Mouse (Mus musculus): ENCODE data around the gene Cpd. TPM values are rescaled to one million over a fixed set of nuclear protein-coding genes. Genes with fewer than 3 reads are reported as not detected.

Gene Cpd
- polyA plus RNA-seq (2015; fragmentation: Nextera tagmentation; extraction: Ambion mirVana) = 8.9 and 10.6 TPM in 2 replicates

- H3K9ac ChIP-seq = peak within 1 kb of the TSS; percentile 92
- peak within 1 kb of the TSS; percentile 91 for H3K27ac ChIP-seq
- H3K4me3 ChIP-seq = peak within 1 kb of the TSS; percentile 92
- peaks cover 26% of the 10 kb centered on the region for H3K4me1 ChIP-seq (replicated peaks)
- H3K4me2 ChIP-seq = peak within 1 kb of the TSS; percentile 92
- H3K36me3 ChIP-seq = no peaks in the 10 kb centered on the region
- H3K9me3 ChIP-seq (replicated peaks) = no peaks in the 10 kb centered on the region
- WGBS = 0% methylated on average over 29 of the region's 29 CpGs
- ATAC-seq (replicated peaks; ENCODE audit: insufficient number of reproducible peaks, insufficient read depth, low FRiP score, low read depth) = peak; percentile 99
- no peaks in the 10 kb centered on the region for H3K27me3 ChIP-seq
Observed at GRCm38 (mm10) chr11:76846878-76847222, at the start of gene Cpd. Gene Cpd (minus strand): TSS chr11:76847018.

GRCm38 (mm10) chr11:76896360-76896759 is 49.5 kb upstream of the Cpd start:
- no peak overlapping the region for H3K27ac ChIP-seq
- no peak overlapping the region for H3K4me2 ChIP-seq
- no peaks in the 10 kb centered on the region for H3K9me3 ChIP-seq (replicated peaks)
- 28% methylated on average over 6 of the region's 6 CpGs for WGBS
- no peak overlapping the region for H3K4me3 ChIP-seq
- H3K36me3 ChIP-seq = no peaks in the 10 kb centered on the region
- H3K4me1 ChIP-seq (replicated peaks) = peaks cover 27% of the 10 kb centered on the region
- no peak overlapping the region for H3K9ac ChIP-seq
- no peaks in the 10 kb centered on the region for H3K27me3 ChIP-seq
- ATAC-seq (replicated peaks; ENCODE audit: insufficient number of reproducible peaks, insufficient read depth, low FRiP score, low read depth) = no peak

GRCm38 (mm10) chr11:76894240-76894639 is 47.4 kb upstream of the Cpd start:
- 23% methylated on average over 5 of the region's 5 CpGs for WGBS
- Histone ChIP-seq H3K9me3 (replicated peaks) (no peaks in the 10 kb centered on the region), H3K27ac (peak overlapping the region; percentile 46), H3K4me2 (peak overlapping the region; percentile 2; the same call in 1 of the 2 replicates), H3K9ac (no peak overlapping the region), H3K4me1 (replicated peaks) (peaks cover 34% of the 10 kb centered on the region), H3K27me3 (no peaks in the 10 kb centered on the region), H3K36me3 (no peaks in the 10 kb centered on the region), H3K4me3 (no peak overlapping the region)
- peak; percentile 48 for ATAC-seq (replicated peaks; ENCODE audit: insufficient number of reproducible peaks, insufficient read depth, low FRiP score, low read depth)

GRCm38 (mm10) chr11:76893570-76893969 is 46.8 kb upstream of the Cpd start:
- Histone ChIP-seq H3K9me3 (replicated peaks) (no peaks in the 10 kb centered on the region), H3K4me1 (replicated peaks) (peaks cover 35% of the 10 kb centered on the region), H3K4me2 (peak overlapping the region; percentile 2; the same call in 1 of the 2 replicates), H3K27ac (peak overlapping the region; percentile 46), H3K4me3 (no peak overlapping the region), H3K27me3 (no peaks in the 10 kb centered on the region), H3K36me3 (no peaks in the 10 kb centered on the region), H3K9ac (0 out of 2 replicates have a peak overlapping the region, but pooled peaks have one; percentile 9)
- WGBS = 20% methylated on average over 4 of the region's 4 CpGs
- peak; percentile 82 for ATAC-seq (replicated peaks; ENCODE audit: insufficient number of reproducible peaks, insufficient read depth, low FRiP score, low read depth)

GRCm38 (mm10) chr11:76892972-76893371 is 46.2 kb upstream of the Cpd start:
- Histone ChIP-seq H3K4me3 (no peak overlapping the region), H3K4me1 (replicated peaks) (peaks cover 35% of the 10 kb centered on the region), H3K36me3 (no peaks in the 10 kb centered on the region), H3K4me2 (no peak overlapping the region), H3K9me3 (replicated peaks) (no peaks in the 10 kb centered on the region), H3K27me3 (no peaks in the 10 kb centered on the region), H3K9ac (no peak overlapping the region), H3K27ac (peak overlapping the region; percentile 46)
- 69% methylated on average over 3 of the region's 3 CpGs for WGBS
- no peak for ATAC-seq (replicated peaks; ENCODE audit: insufficient number of reproducible peaks, insufficient read depth, low FRiP score, low read depth)

- no peaks in the 10 kb centered on the region for H3K9me3 ChIP-seq (replicated peaks)
- H3K27me3 ChIP-seq = no peaks in the 10 kb centered on the region
- H3K4me3 ChIP-seq = no peak overlapping the region
- H3K36me3 ChIP-seq = no peaks in the 10 kb centered on the region
- no peak overlapping the region for H3K27ac ChIP-seq
- H3K4me2 ChIP-seq = no peak overlapping the region
- no peak overlapping the region for H3K9ac ChIP-seq
- WGBS = 75% methylated on average over 4 of the region's 4 CpGs
- ATAC-seq (replicated peaks; ENCODE audit: insufficient number of reproducible peaks, insufficient read depth, low FRiP score, low read depth) = no peak
- peaks cover 33% of the 10 kb centered on the region for H3K4me1 ChIP-seq (replicated peaks)
Observed at GRCm38 (mm10) chr11:76891738-76892349, 45.0 kb upstream of the Cpd start.

- H3K4me3 ChIP-seq = no peak overlapping the region
- no peak for ATAC-seq (replicated peaks; ENCODE audit: insufficient number of reproducible peaks, insufficient read depth, low FRiP score, low read depth)
- H3K4me1 ChIP-seq (replicated peaks) = peaks cover 29% of the 10 kb centered on the region
- WGBS = 85% methylated on average over 7 of the region's 7 CpGs
- H3K27ac ChIP-seq = no peak overlapping the region
- no peaks in the 10 kb centered on the region for H3K36me3 ChIP-seq
- H3K9ac ChIP-seq = no peak overlapping the region
- H3K9me3 ChIP-seq (replicated peaks) = no peaks in the 10 kb centered on the region
- no peaks in the 10 kb centered on the region for H3K27me3 ChIP-seq
- H3K4me2 ChIP-seq = no peak overlapping the region
Observed at GRCm38 (mm10) chr11:76891171-76891570, 44.4 kb upstream of the Cpd start.

GRCm38 (mm10) chr11:76889339-76890164 is 42.7 kb upstream of the Cpd start:
- H3K4me2 ChIP-seq = peak overlapping the region; percentile 30
- H3K27ac ChIP-seq = peak overlapping the region; percentile 63
- no peak for ATAC-seq (replicated peaks; ENCODE audit: insufficient number of reproducible peaks, insufficient read depth, low FRiP score, low read depth)
- no peak overlapping the region for H3K9ac ChIP-seq
- H3K27me3 ChIP-seq = no peaks in the 10 kb centered on the region
- H3K36me3 ChIP-seq = no peaks in the 10 kb centered on the region
- H3K9me3 ChIP-seq (replicated peaks) = no peaks in the 10 kb centered on the region
- WGBS = 33% methylated on average over 10 of the region's 10 CpGs
- no peak overlapping the region for H3K4me3 ChIP-seq
- H3K4me1 ChIP-seq (replicated peaks) = peaks cover 29% of the 10 kb centered on the region

GRCm38 (mm10) chr11:76884451-76884850 is 37.6 kb upstream of the Cpd start:
- Histone ChIP-seq H3K27ac (no peak overlapping the region), H3K4me1 (replicated peaks) (peaks cover 3% of the 10 kb centered on the region)
- no peak for ATAC-seq (replicated peaks; ENCODE audit: insufficient number of reproducible peaks, insufficient read depth, low FRiP score, low read depth)

GRCm38 (mm10) chr11:76879816-76880215 is 33.0 kb upstream of the Cpd start:
- Histone ChIP-seq H3K9ac (no peak overlapping the region), H3K27ac (no peak overlapping the region), H3K27me3 (no peaks in the 10 kb centered on the region), H3K4me1 (replicated peaks) (peaks cover 4% of the 10 kb centered on the region; the same call in 1 of the 2 replicates), H3K9me3 (replicated peaks) (no peaks in the 10 kb centered on the region), H3K36me3 (no peaks in the 10 kb centered on the region), H3K4me3 (no peak overlapping the region), H3K4me2 (no peak overlapping the region)
- WGBS = 79% methylated on average over 5 of the region's 5 CpGs
- ATAC-seq (replicated peaks; ENCODE audit: insufficient number of reproducible peaks, insufficient read depth, low FRiP score, low read depth) = no peak

More at GRCm38 (mm10) chr11:76884451-76884850, 37.6 kb upstream of the Cpd start:
- Histone ChIP-seq H3K27me3 (no peaks in the 10 kb centered on the region), H3K9me3 (replicated peaks) (no peaks in the 10 kb centered on the region), H3K4me2 (no peak overlapping the region), H3K9ac (no peak overlapping the region), H3K36me3 (no peaks in the 10 kb centered on the region), H3K4me3 (no peak overlapping the region)
- 44% methylated on average over 5 of the region's 5 CpGs for WGBS

GRCm38 (mm10) chr11:76874766-76875165 is 27.9 kb upstream of the Cpd start:
- Histone ChIP-seq H3K27ac (no peak overlapping the region), H3K4me1 (replicated peaks) (peaks cover 5% of the 10 kb centered on the region; the same call in 1 of the 2 replicates), H3K36me3 (no peaks in the 10 kb centered on the region), H3K9me3 (replicated peaks) (no peaks in the 10 kb centered on the region), H3K9ac (no peak overlapping the region), H3K27me3 (no peaks in the 10 kb centered on the region), H3K4me2 (no peak overlapping the region), H3K4me3 (no peak overlapping the region)
- WGBS = 57% methylated on average over 6 of the region's 6 CpGs
- no peak for ATAC-seq (replicated peaks; ENCODE audit: insufficient number of reproducible peaks, insufficient read depth, low FRiP score, low read depth)
